Mouse (Mus musculus) embryonic facial prominence, embryonic 13.5 days (tissue): ENCODE measurements around the gene Vac14. TPM values are rescaled to one million over a fixed set of nuclear protein-coding genes. Genes with fewer than 3 reads are reported as not detected.

Experiments used
- ATAC-seq: fragments of 200-750 bp; cut with Nextera tagmentation; 2 replicates; pipeline ENCODE4 v1.8.0; 2017; ENCODE audit warnings: low read depth; ENCODE audit not compliant: insufficient number of reproducible peaks, insufficient read depth, low FRiP score, low TSS enrichment
- H3K27ac ChIP-seq: fragments of 300-500 bp; sonication (generic); 2 replicates; pipeline ENCODE4 v1.5.1; 2015; ENCODE audit warnings: moderate library complexity, mild to moderate bottlenecking, inconsistent platforms
- H3K27me3 ChIP-seq: fragments of 300-500 bp; sonication (generic); 2 replicates; pipeline ENCODE4 v1.6.1; 2015; ENCODE audit warnings: mild to moderate bottlenecking, inconsistent platforms
- H3K36me3 ChIP-seq: fragments of 300-500 bp; sonication (generic); 2 replicates; pipeline ENCODE4 v1.6.1; 2015; ENCODE audit warnings: mild to moderate bottlenecking, inconsistent platforms
- H3K4me1 ChIP-seq: fragments of 300-500 bp; sonication (generic); 2 replicates; pipeline ENCODE4 v1.6.1; 2015; ENCODE audit warnings: inconsistent platforms
- H3K4me2 ChIP-seq: fragments of 300-500 bp; sonication (generic); 2 replicates; pipeline ENCODE4 v1.6.1; 2015; ENCODE audit warnings: moderate library complexity, mild to moderate bottlenecking, inconsistent platforms
- H3K4me3 ChIP-seq: fragments of 300-500 bp; sonication (generic); 2 replicates; pipeline ENCODE4 v1.5.1; 2015; ENCODE audit warnings: mild to moderate bottlenecking, inconsistent platforms
- H3K9ac ChIP-seq: fragments of 300-500 bp; sonication (generic); 2 replicates; pipeline ENCODE4 v1.6.1; 2015; ENCODE audit warnings: mild to moderate bottlenecking, inconsistent platforms
- H3K9me3 ChIP-seq: fragments of 300-500 bp; sonication (generic); 2 replicates; pipeline ENCODE4 v1.6.1; 2016; ENCODE audit warnings: inconsistent platforms
- WGBS: fragments of 180-500 bp; shearing (Covaris S2); methylation state at CpG from one replicate; pipeline ENCODE4 v1.1.7; 2015; ENCODE audit warnings: mixed read lengths; 5-methylcytosine and 5-hydroxymethylcytosine counted together
- polyA plus RNA-seq: library from polyadenylated mRNA; unstranded; fragments of >200 nt; fragmentation: Nextera tagmentation; extraction: Ambion mirVana; gene quantifications from 2 replicates; pipeline ENCODE4 v1.2.1, GENCODE M21; 2015

Vac14 gene
- polyA plus RNA-seq, 1 experiment from 2014 or later, result 19.8 TPM

- ATAC-seq, result no peak
- peaks cover 90% of the 10 kb centered on the region for H3K4me1 ChIP-seq
- peak overlapping the region; percentile 91 for H3K27ac ChIP-seq
- no peaks in the 10 kb centered on the region for H3K27me3 ChIP-seq
- peak overlapping the region; percentile 96; the same call in 1 of the 2 replicates for H3K4me2 ChIP-seq
- 47% methylated on average over 6 of the region's 6 CpGs for WGBS
- peak overlapping the region; percentile 37; the same call in 1 of the 2 replicates for H3K9ac ChIP-seq
- H3K9me3 ChIP-seq, result no peaks in the 10 kb centered on the region
- peaks cover 13% of the 10 kb centered on the region for H3K36me3 ChIP-seq
- H3K4me3 ChIP-seq, result no peak overlapping the region
Measured at GRCm38 (mm10) chr8:110719898-110720653, 101.7 kb downstream of the Vac14 start.

GRCm38 (mm10) chr8:110720685-110721598, 102.6 kb downstream of the Vac14 start, which contains the start of gene Mtss1l:
Mtss1l (plus strand) TSS chr8:110721476.
- peak within 1 kb of the TSS; percentile 96 for H3K4me2 ChIP-seq
- H3K4me3 ChIP-seq, result peak within 1 kb of the TSS; percentile 77
- peak within 1 kb of the TSS; percentile 91 for H3K27ac ChIP-seq
- peaks cover 19% of the 10 kb centered on the region for H3K36me3 ChIP-seq
- ATAC-seq, result peak; percentile 78
- H3K4me1 ChIP-seq, result peaks cover 88% of the 10 kb centered on the region
- no peaks in the 10 kb centered on the region for H3K27me3 ChIP-seq
- H3K9ac ChIP-seq, result peak within 1 kb of the TSS; percentile 94
- 4% methylated on average over 71 of the region's 75 CpGs for WGBS
- no peaks in the 10 kb centered on the region for H3K9me3 ChIP-seq

- Histone ChIP-seq H3K9me3 (no peaks in the 10 kb centered on the region), H3K27me3 (no peaks in the 10 kb centered on the region), H3K4me1 (peaks cover 83% of the 10 kb centered on the region), H3K9ac (peak overlapping the region; percentile 94), H3K36me3 (peaks cover 26% of the 10 kb centered on the region), H3K27ac (peak overlapping the region; percentile 91), H3K4me2 (peak overlapping the region; percentile 96), H3K4me3 (peak overlapping the region; percentile 77)
- WGBS, result under 1% methylated on average over 40 of the region's 59 CpGs
- ATAC-seq, result peak; percentile 8; the same call in 1 of the 2 replicates
Measured at GRCm38 (mm10) chr8:110721606-110722413, 103.4 kb downstream of the Vac14 start.

GRCm38 (mm10) chr8:110722414-110723011, 104.1 kb downstream of the Vac14 start:
- Histone ChIP-seq H3K27ac (peak overlapping the region; percentile 91), H3K4me1 (peaks cover 79% of the 10 kb centered on the region), H3K9ac (peak overlapping the region; percentile 94), H3K4me3 (peak overlapping the region; percentile 77), H3K36me3 (peaks cover 33% of the 10 kb centered on the region), H3K27me3 (no peaks in the 10 kb centered on the region), H3K4me2 (peak overlapping the region; percentile 96), H3K9me3 (no peaks in the 10 kb centered on the region)
- no peak for ATAC-seq
- 33% methylated on average over 11 of the region's 11 CpGs for WGBS

- Histone ChIP-seq H3K9ac (peak overlapping the region; percentile 94), H3K9me3 (no peaks in the 10 kb centered on the region), H3K4me1 (peaks cover 60% of the 10 kb centered on the region), H3K36me3 (peaks cover 53% of the 10 kb centered on the region), H3K27ac (peak overlapping the region; percentile 77; the same call in 1 of the 2 replicates), H3K4me3 (0 out of 2 replicates have a peak overlapping the region, but pooled peaks have one; percentile 2), H3K4me2 (peak overlapping the region; percentile 96), H3K27me3 (no peaks in the 10 kb centered on the region)
- ATAC-seq, result no peak
- WGBS, result 57% methylated on average over 3 of the region's 3 CpGs
Measured at GRCm38 (mm10) chr8:110724493-110724892, 106.1 kb downstream of the Vac14 start.

- peak overlapping the region; percentile 77 for H3K27ac ChIP-seq
- WGBS, result 24% methylated on average over 7 of the region's 7 CpGs
- peaks cover 61% of the 10 kb centered on the region for H3K36me3 ChIP-seq
- peak overlapping the region; percentile 51; the same call in 1 of the 2 replicates for H3K9ac ChIP-seq
- H3K9me3 ChIP-seq, result no peaks in the 10 kb centered on the region
- ATAC-seq, result no peak
- H3K4me3 ChIP-seq, result 0 out of 2 replicates have a peak overlapping the region, but pooled peaks have one; percentile 1
- peak overlapping the region; percentile 96 for H3K4me2 ChIP-seq
- no peaks in the 10 kb centered on the region for H3K27me3 ChIP-seq
- H3K4me1 ChIP-seq, result peaks cover 52% of the 10 kb centered on the region
Measured at GRCm38 (mm10) chr8:110725084-110725838, 106.9 kb downstream of the Vac14 start.

GRCm38 (mm10) chr8:110726893-110727292, 108.5 kb downstream of the Vac14 start:
- H3K9ac ChIP-seq, result no peak overlapping the region
- H3K27ac ChIP-seq, result no peak overlapping the region
- 8% methylated on average over 18 of the region's 18 CpGs for WGBS
- H3K4me2 ChIP-seq, result no peak overlapping the region
- no peaks in the 10 kb centered on the region for H3K27me3 ChIP-seq
- H3K4me3 ChIP-seq, result no peak overlapping the region
- H3K4me1 ChIP-seq, result peaks cover 43% of the 10 kb centered on the region
- no peaks in the 10 kb centered on the region for H3K9me3 ChIP-seq
- no peak for ATAC-seq
- peaks cover 77% of the 10 kb centered on the region for H3K36me3 ChIP-seq

GRCm38 (mm10) chr8:110731346-110731859, 113.0 kb downstream of the Vac14 start:
- H3K4me2 ChIP-seq, result no peak overlapping the region
- H3K4me1 ChIP-seq, result peaks cover 7% of the 10 kb centered on the region
- no peak overlapping the region for H3K4me3 ChIP-seq
- H3K36me3 ChIP-seq, result peaks cover 97% of the 10 kb centered on the region
- H3K9me3 ChIP-seq, result no peaks in the 10 kb centered on the region
- no peaks in the 10 kb centered on the region for H3K27me3 ChIP-seq
- WGBS, result 92% methylated on average over 8 of the region's 8 CpGs
- H3K27ac ChIP-seq, result no peak overlapping the region
- H3K9ac ChIP-seq, result no peak overlapping the region
- ATAC-seq, result no peak

- ATAC-seq, result no peak
- Histone ChIP-seq H3K27me3 (no peaks in the 10 kb centered on the region), H3K4me3 (no peak overlapping the region), H3K4me2 (no peak overlapping the region), H3K9me3 (no peaks in the 10 kb centered on the region), H3K36me3 (peaks cover 98% of the 10 kb centered on the region), H3K9ac (no peak overlapping the region), H3K27ac (no peak overlapping the region), H3K4me1 (no peaks in the 10 kb centered on the region)
- 92% methylated on average over 8 of the region's 8 CpGs for WGBS
Measured at GRCm38 (mm10) chr8:110733036-110733435, 114.7 kb downstream of the Vac14 start.
